Mouse (Mus musculus): ENCODE data around the gene Tmem106a. TPM values are rescaled to one million over a fixed set of nuclear protein-coding genes. Genes with fewer than 3 reads are reported as not detected.

Gene Tmem106a
- polyA plus RNA-seq, 1 experiment: 37.1 TPM

GRCm38 (mm10) chr11:101552476-101553300, 29.4 kb upstream of the Tmem106a start:
- peak; percentile 88 for TF ChIP-seq POLR2A (IDR thresholded peaks at IDR 0.05; ENCODE audit: control insufficient read depth, extremely low read depth, insufficient read depth, low read length, poor library complexity)
- peak; percentile 25; the same call in 1 of the 2 replicates for TF ChIP-seq CTCF (IDR thresholded peaks at IDR 0.05; ENCODE audit: borderline replicate concordance, control insufficient read depth, extremely low read depth, insufficient read depth, low read length, poor library complexity)
- peak; percentile 94 for DNase-seq
- H3K4me1 ChIP-seq (replicated peaks; ENCODE audit: control insufficient read depth, insufficient read depth, low read length): peaks cover 5% of the 10 kb centered on the region
- peak overlapping the region; percentile 88 for H3K4me3 ChIP-seq (ENCODE audit: control insufficient read depth, insufficient read depth, low read length)
- peak overlapping the region; percentile 91 for H3K27ac ChIP-seq (ENCODE audit: control insufficient read depth, insufficient read depth, low read length)
- no peaks in the 10 kb centered on the region for H3K27me3 ChIP-seq (ENCODE audit: control insufficient read depth, insufficient read depth, low read length)
- under 1% methylated on average over 37 of the region's 37 CpGs for WGBS
- peaks cover 12% of the 10 kb centered on the region; the same call in 1 of the 2 replicates for H3K36me3 ChIP-seq (ENCODE audit: control insufficient read depth, insufficient read depth, low read length)

- TF ChIP-seq POLR2A (IDR thresholded peaks at IDR 0.05; ENCODE audit: control insufficient read depth, extremely low read depth, insufficient read depth, low read length, poor library complexity) (no peak), CTCF (IDR thresholded peaks at IDR 0.05; ENCODE audit: borderline replicate concordance, control insufficient read depth, extremely low read depth, insufficient read depth, low read length, poor library complexity) (no peak)
These were observed 28.6 kb upstream of the Tmem106a start for GRCm38 (mm10) chr11:101553354-101553930.

GRCm38 (mm10) chr11:101556541-101556940, 25.5 kb upstream of the Tmem106a start:
- Histone ChIP-seq H3K36me3 (ENCODE audit: control insufficient read depth, insufficient read depth, low read length) (peaks cover 40% of the 10 kb centered on the region), H3K27me3 (ENCODE audit: control insufficient read depth, insufficient read depth, low read length) (no peaks in the 10 kb centered on the region), H3K4me3 (ENCODE audit: control insufficient read depth, insufficient read depth, low read length) (no peak overlapping the region), H3K27ac (ENCODE audit: control insufficient read depth, insufficient read depth, low read length) (no peak overlapping the region), H3K4me1 (replicated peaks; ENCODE audit: control insufficient read depth, insufficient read depth, low read length) (0 out of 2 replicates have a peak, but pooled peaks cover 2% of the 10 kb centered on the region)
- WGBS: 93% methylated on average over 7 of the region's 7 CpGs
- TF ChIP-seq POLR2A (IDR thresholded peaks at IDR 0.05; ENCODE audit: control insufficient read depth, extremely low read depth, insufficient read depth, low read length, poor library complexity) (no peak), CTCF (IDR thresholded peaks at IDR 0.05; ENCODE audit: borderline replicate concordance, control insufficient read depth, extremely low read depth, insufficient read depth, low read length, poor library complexity) (no peak)
- no peak for DNase-seq

More at GRCm38 (mm10) chr11:101553354-101553930, 28.6 kb upstream of the Tmem106a start:
- 4% methylated on average over 8 of the region's 8 CpGs for WGBS
- H3K4me1 ChIP-seq (replicated peaks; ENCODE audit: control insufficient read depth, insufficient read depth, low read length): peaks cover 5% of the 10 kb centered on the region
- H3K36me3 ChIP-seq (ENCODE audit: control insufficient read depth, insufficient read depth, low read length): peaks cover 16% of the 10 kb centered on the region
- no peaks in the 10 kb centered on the region for H3K27me3 ChIP-seq (ENCODE audit: control insufficient read depth, insufficient read depth, low read length)
- no peak overlapping the region for H3K27ac ChIP-seq (ENCODE audit: control insufficient read depth, insufficient read depth, low read length)
- DNase-seq: no peak
- no peak overlapping the region for H3K4me3 ChIP-seq (ENCODE audit: control insufficient read depth, insufficient read depth, low read length)

- DNase-seq: no peak
- Histone ChIP-seq H3K4me3 (ENCODE audit: control insufficient read depth, insufficient read depth, low read length) (no peak overlapping the region), H3K4me1 (replicated peaks; ENCODE audit: control insufficient read depth, insufficient read depth, low read length) (0 out of 2 replicates have a peak, but pooled peaks cover 2% of the 10 kb centered on the region), H3K27ac (ENCODE audit: control insufficient read depth, insufficient read depth, low read length) (no peak overlapping the region), H3K27me3 (ENCODE audit: control insufficient read depth, insufficient read depth, low read length) (no peaks in the 10 kb centered on the region), H3K36me3 (ENCODE audit: control insufficient read depth, insufficient read depth, low read length) (peaks cover 40% of the 10 kb centered on the region)
- TF ChIP-seq CTCF (IDR thresholded peaks at IDR 0.05; ENCODE audit: borderline replicate concordance, control insufficient read depth, extremely low read depth, insufficient read depth, low read length, poor library complexity) (no peak), POLR2A (IDR thresholded peaks at IDR 0.05; ENCODE audit: control insufficient read depth, extremely low read depth, insufficient read depth, low read length, poor library complexity) (no peak)
- 74% methylated on average over 2 of the region's 2 CpGs for WGBS
These were observed 25.1 kb upstream of the Tmem106a start for GRCm38 (mm10) chr11:101556954-101557353.

- no peak overlapping the region for H3K27ac ChIP-seq (ENCODE audit: control insufficient read depth, insufficient read depth, low read length)
- peak; percentile 66 for DNase-seq
- no peaks in the 10 kb centered on the region for H3K4me1 ChIP-seq (replicated peaks; ENCODE audit: control insufficient read depth, insufficient read depth, low read length)
- TF ChIP-seq POLR2A (IDR thresholded peaks at IDR 0.05; ENCODE audit: control insufficient read depth, extremely low read depth, insufficient read depth, low read length, poor library complexity): no peak
- no peak for TF ChIP-seq CTCF (IDR thresholded peaks at IDR 0.05; ENCODE audit: borderline replicate concordance, control insufficient read depth, extremely low read depth, insufficient read depth, low read length, poor library complexity)
- 18% methylated on average over 5 of the region's 5 CpGs for WGBS
- H3K27me3 ChIP-seq (ENCODE audit: control insufficient read depth, insufficient read depth, low read length): no peaks in the 10 kb centered on the region
- no peak overlapping the region for H3K4me3 ChIP-seq (ENCODE audit: control insufficient read depth, insufficient read depth, low read length)
- H3K36me3 ChIP-seq (ENCODE audit: control insufficient read depth, insufficient read depth, low read length): peaks cover 71% of the 10 kb centered on the region
These were observed 19.7 kb upstream of the Tmem106a start for GRCm38 (mm10) chr11:101562391-101562790.

- no peak overlapping the region for H3K27ac ChIP-seq (ENCODE audit: control insufficient read depth, insufficient read depth, low read length)
- no peak for DNase-seq
- WGBS: 94% methylated on average over 3 of the region's 3 CpGs
- no peaks in the 10 kb centered on the region for H3K4me1 ChIP-seq (replicated peaks; ENCODE audit: control insufficient read depth, insufficient read depth, low read length)
- TF ChIP-seq POLR2A (IDR thresholded peaks at IDR 0.05; ENCODE audit: control insufficient read depth, extremely low read depth, insufficient read depth, low read length, poor library complexity): no peak
- no peak for TF ChIP-seq CTCF (IDR thresholded peaks at IDR 0.05; ENCODE audit: borderline replicate concordance, control insufficient read depth, extremely low read depth, insufficient read depth, low read length, poor library complexity)
- no peak overlapping the region for H3K4me3 ChIP-seq (ENCODE audit: control insufficient read depth, insufficient read depth, low read length)
- H3K36me3 ChIP-seq (ENCODE audit: control insufficient read depth, insufficient read depth, low read length): peaks cover 97% of the 10 kb centered on the region
- H3K27me3 ChIP-seq (ENCODE audit: control insufficient read depth, insufficient read depth, low read length): no peaks in the 10 kb centered on the region
These were observed 13.6 kb upstream of the Tmem106a start for GRCm38 (mm10) chr11:101568421-101568820.
